ENCODE assay signal across 26 mouse cellular contexts in the genomic region with DNA sequence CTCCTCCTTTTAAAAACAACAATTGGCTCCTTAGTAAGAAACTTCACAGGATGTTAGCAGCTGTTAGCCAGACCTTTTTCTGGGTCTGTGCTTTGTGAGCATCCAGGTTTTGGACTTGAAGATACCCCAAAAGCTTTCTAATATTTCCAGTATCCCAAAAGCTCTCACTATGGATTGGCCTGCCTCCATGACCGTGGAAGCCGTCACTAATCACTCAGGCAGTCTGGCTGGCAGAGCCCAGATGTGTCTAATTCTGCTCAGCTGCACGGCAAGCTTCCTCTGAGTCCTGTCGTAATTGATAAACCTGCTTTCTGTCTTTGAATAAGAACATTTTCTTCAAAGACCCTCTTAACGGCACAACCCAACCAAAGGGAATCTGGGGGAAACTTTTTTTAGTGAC.
DNase-seq lines count a peak whose midpoint lies in the region; ATAC-seq and TF ChIP-seq lines count a peak whose summit lies in the region.
"Had no signal": no experiment of that assay in that cellular context is flagged by ENCODE, and none has a peak within 500 bp of the region (broad histone marks: within the 10 kb centered on the region; RNA-seq: fewer than 3 reads in every experiment).

No protein-coding gene starts in this region.

- TF ChIP-seq EP300 in heart, adult 2 months (IDR thresholded peaks at IDR 0.05; ENCODE audit: insufficient read depth, low read depth, low read length): no peak

- WGBS in heart, adult 2 months: 14% methylated on average over 5 of the region's 5 CpGs
- WGBS in heart, embryonic 12.5 days: 25% methylated on average over 5 of the region's 5 CpGs
- WGBS in embryonic facial prominence, embryonic 11.5 days: 22% methylated on average over 5 of the region's 5 CpGs
- WGBS in embryonic facial prominence, embryonic 15.5 days: 18% methylated on average over 5 of the region's 5 CpGs
- WGBS in limb, embryonic 10.5 days: 9% methylated on average over 5 of the region's 5 CpGs

- peaks cover 34% of the 10 kb centered on the region for H3K36me3 ChIP-seq in heart, adult 2 months (ENCODE audit: control insufficient read depth, insufficient read depth, low read length)
- no peaks in the 10 kb centered on the region for H3K36me3 ChIP-seq in heart, embryonic 12.5 days
- H3K36me3 ChIP-seq in embryonic facial prominence, embryonic 11.5 days (replicated peaks; ENCODE audit: control insufficient read depth, insufficient read depth, low read depth, low read length): no peaks in the 10 kb centered on the region
- H3K36me3 ChIP-seq in embryonic facial prominence, embryonic 15.5 days: no peaks in the 10 kb centered on the region
- no peaks in the 10 kb centered on the region for H3K36me3 ChIP-seq in limb, embryonic 10.5 days
- H3K36me3 ChIP-seq: G1E; heart, embryonic 10.5 days; hindbrain, embryonic 10.5 days; liver, embryonic 12.5 days; midbrain, embryonic 12.5 days had no signal

- peak; percentile 26 to 40 for DNase-seq in heart, adult 2 months
- peak; percentile 63 for DNase-seq in embryonic facial prominence, embryonic 11.5 days (ENCODE audit: low spot score)
- peak; percentile 56 for DNase-seq in limb, embryonic 10.5 days (ENCODE audit: low spot score)
- no peak for DNase-seq in lung, postnatal 14 days
- no peak for DNase-seq in natural killer cell, adult 2 months (ENCODE audit: low spot score in 2 of 2)
- DNase-seq: B cell, adult 2 months; cerebellum, adult 18-20 months; cerebellum, postnatal 25 days; left cerebral cortex, postnatal 4 days; lung, adult 18-20 months; lung, postnatal 10 days; thymus, adult 2 months had no signal

- TF ChIP-seq POLR2A in heart, adult 2 months (IDR thresholded peaks at IDR 0.05; ENCODE audit: insufficient read depth, low read depth, low read length): no peak

- peaks cover 42% of the 10 kb centered on the region for H3K4me1 ChIP-seq in heart, adult 2 months (ENCODE audit: control insufficient read depth, insufficient read depth, low read length)
- H3K4me1 ChIP-seq in heart, embryonic 12.5 days (replicated peaks): peaks cover 44% of the 10 kb centered on the region
- peaks cover 2% of the 10 kb centered on the region; the same call in 1 of the 2 replicates for H3K4me1 ChIP-seq in embryonic facial prominence, embryonic 11.5 days (ENCODE audit: control insufficient read depth, insufficient read depth, low read length)
- peaks cover 27% of the 10 kb centered on the region for H3K4me1 ChIP-seq in embryonic facial prominence, embryonic 15.5 days
- peaks cover 38% of the 10 kb centered on the region for H3K4me1 ChIP-seq in limb, embryonic 10.5 days
- H3K4me1 ChIP-seq: liver, embryonic 12.5 days; midbrain, embryonic 12.5 days had no signal

- peak overlapping the region; percentile 89 for H3K27ac ChIP-seq in heart, adult 2 months
- H3K27ac ChIP-seq in heart, embryonic 12.5 days (ENCODE audit: poor library complexity, severe bottlenecking): no peak overlapping the region
- H3K27ac ChIP-seq in embryonic facial prominence, embryonic 11.5 days (replicated peaks; ENCODE audit: low read depth, low read length): no peak overlapping the region
- peak overlapping the region; percentile 66; the same call in 1 of the 2 replicates for H3K27ac ChIP-seq in embryonic facial prominence, embryonic 15.5 days (replicated peaks)
- no peak overlapping the region for H3K27ac ChIP-seq in limb, embryonic 10.5 days
- H3K27ac ChIP-seq: heart, embryonic 10.5 days; hindbrain, embryonic 10.5 days; kidney, postnatal 0 days; liver, embryonic 12.5 days; midbrain, embryonic 12.5 days; stomach, postnatal 0 days had no signal

- ATAC-seq in heart, embryonic 12.5 days (ENCODE audit: insufficient number of reproducible peaks, low FRiP score): no peak
- no peak; the same call in 1 of the 2 replicates for ATAC-seq in embryonic facial prominence, embryonic 11.5 days (replicated peaks; ENCODE audit: insufficient number of reproducible peaks, low FRiP score, low TSS enrichment, low read depth)
- ATAC-seq in embryonic facial prominence, embryonic 15.5 days (ENCODE audit: insufficient number of reproducible peaks, low FRiP score, low TSS enrichment, low read depth): no peak
- ATAC-seq in frontal cortex, adult (ENCODE audit: low TSS enrichment): no peak
- ATAC-seq: forebrain, embryonic 16.5 days; hindbrain, embryonic 16.5 days; liver, embryonic 12.5 days; Patski had no signal

- no peaks in the 10 kb centered on the region for H3K9me3 ChIP-seq in heart, embryonic 12.5 days (replicated peaks)
- H3K9me3 ChIP-seq in embryonic facial prominence, embryonic 11.5 days (replicated peaks; ENCODE audit: control insufficient read depth, low read length): no peaks in the 10 kb centered on the region
- H3K9me3 ChIP-seq in embryonic facial prominence, embryonic 15.5 days (replicated peaks): no peaks in the 10 kb centered on the region
- no peaks in the 10 kb centered on the region for H3K9me3 ChIP-seq in limb, embryonic 10.5 days (replicated peaks)
- H3K9me3 ChIP-seq: heart, embryonic 10.5 days; hindbrain, embryonic 10.5 days; liver, embryonic 12.5 days; midbrain, embryonic 12.5 days had no signal

- no peak overlapping the region for H3K4me3 ChIP-seq in heart, adult 2 months
- H3K4me3 ChIP-seq in heart, embryonic 12.5 days: no peak overlapping the region
- H3K4me3 ChIP-seq in embryonic facial prominence, embryonic 11.5 days (ENCODE audit: low read depth, low read length): no peak overlapping the region
- no peak overlapping the region for H3K4me3 ChIP-seq in embryonic facial prominence, embryonic 15.5 days (replicated peaks)
- no peak overlapping the region for H3K4me3 ChIP-seq in limb, embryonic 10.5 days
- H3K4me3 ChIP-seq: heart, embryonic 10.5 days; hindbrain, embryonic 10.5 days; liver, embryonic 12.5 days; midbrain, embryonic 12.5 days had no signal

- no peaks in the 10 kb centered on the region for H3K27me3 ChIP-seq in heart, adult 2 months (ENCODE audit: control insufficient read depth, insufficient read depth, low read length)
- H3K27me3 ChIP-seq in heart, embryonic 12.5 days (replicated peaks): no peaks in the 10 kb centered on the region
- no peaks in the 10 kb centered on the region for H3K27me3 ChIP-seq in embryonic facial prominence, embryonic 11.5 days (ENCODE audit: control insufficient read depth, insufficient read depth, low read length)
- no peaks in the 10 kb centered on the region for H3K27me3 ChIP-seq in embryonic facial prominence, embryonic 15.5 days
- H3K27me3 ChIP-seq in limb, embryonic 10.5 days (ENCODE audit: low read depth, poor library complexity, severe bottlenecking): no peaks in the 10 kb centered on the region
- H3K27me3 ChIP-seq: CH12.LX; liver, embryonic 12.5 days; midbrain, embryonic 12.5 days; Patski had no signal

- intact Hi-C loops in heart, adult 2 months (cut with DNase I): loop anchor here (5.0 kb wide), 2 partner anchors 237 to 313 kb away; a partner anchor contains a TSS

- peaks cover 1% of the 10 kb centered on the region; the same call in 1 of the 2 replicates for H3K79me2 ChIP-seq in heart, adult 2 months (replicated peaks; ENCODE audit: control insufficient read depth, insufficient read depth, low read length)

- no peak overlapping the region for H3K9ac ChIP-seq in heart, adult 2 months (ENCODE audit: low read depth, low read length)
- H3K9ac ChIP-seq in heart, embryonic 12.5 days: no peak overlapping the region
- H3K9ac ChIP-seq in embryonic facial prominence, embryonic 11.5 days (replicated peaks; ENCODE audit: low read length): no peak overlapping the region
- no peak overlapping the region for H3K9ac ChIP-seq in embryonic facial prominence, embryonic 15.5 days
- H3K9ac ChIP-seq: liver, embryonic 12.5 days; midbrain, embryonic 12.5 days had no signal

- H3K4me2 ChIP-seq in heart, embryonic 12.5 days: no peak overlapping the region
- no peak overlapping the region for H3K4me2 ChIP-seq in embryonic facial prominence, embryonic 11.5 days (ENCODE audit: low read depth, low read length)
- H3K4me2 ChIP-seq in embryonic facial prominence, embryonic 15.5 days (replicated peaks): no peak overlapping the region
- H3K4me2 ChIP-seq: liver, embryonic 12.5 days; midbrain, embryonic 12.5 days had no signal

- no peak for TF ChIP-seq CTCF in heart, adult 2 months (IDR thresholded peaks at IDR 0.05)

Comparison
In these comparisons a context has a peak if more than half of its experiments do, and no peak if none do; other contexts are left out.
1. H3K27ac ChIP-seq: peak in heart, adult 2 months (single experiment) and embryonic facial prominence, embryonic 15.5 days (single experiment); none in heart, embryonic 12.5 days (single experiment), embryonic facial prominence, embryonic 11.5 days (single experiment) and limb, embryonic 10.5 days (single experiment).
2. DNase-seq: peak in heart, adult 2 months (2 of 2), embryonic facial prominence, embryonic 11.5 days (single experiment) and limb, embryonic 10.5 days (single experiment); none in lung, postnatal 14 days (single experiment) and natural killer cell, adult 2 months (0 of 2).